Mouse (Mus musculus) frontal cortex, postnatal 36 days (tissue): ENCODE data around the gene Nsd1.

Source experiments
- DNase-seq, 2 experiments: peaks; one replicate each; pipeline ENCODE4 v3.0.0; 2022; ENCODE audit warnings: low spot score in 2 of 2

Gene Nsd1

GRCm38 (mm10) chr13:55329109-55329682 lies 119.6 kb downstream of the Nsd1 start:
- DNase-seq, result no peak

GRCm38 (mm10) chr13:55329683-55330566 lies 120.3 kb downstream of the Nsd1 start, which contains the start of gene Mxd3:
TSS of gene Mxd3 (minus strand) at chr13:55329823.
- DNase-seq, result peak; percentile 77 to 84

GRCm38 (mm10) chr13:55330567-55331400 lies 121.2 kb downstream of the Nsd1 start:
- no peak for DNase-seq

GRCm38 (mm10) chr13:55332331-55332730 lies 122.7 kb downstream of the Nsd1 start:
- DNase-seq, result no peak

- no peak for DNase-seq
Observed at GRCm38 (mm10) chr13:55335701-55336100, 126.1 kb downstream of the Nsd1 start.

- no peak for DNase-seq
Observed at GRCm38 (mm10) chr13:55337341-55337975, 127.9 kb downstream of the Nsd1 start.

GRCm38 (mm10) chr13:55338131-55339054 lies 128.8 kb downstream of the Nsd1 start:
- DNase-seq, result no peak

GRCm38 (mm10) chr13:55339259-55339658 lies 129.7 kb downstream of the Nsd1 start:
- no peak for DNase-seq

GRCm38 (mm10) chr13:55342469-55342868 lies 132.9 kb downstream of the Nsd1 start:
- no peak for DNase-seq

GRCm38 (mm10) chr13:55344286-55344685 lies 134.7 kb downstream of the Nsd1 start:
- peak in 1 of 2 experiments; percentile 68 for DNase-seq

- DNase-seq, result no peak
Observed at GRCm38 (mm10) chr13:55346745-55347144, 137.2 kb downstream of the Nsd1 start.

- no peak for DNase-seq
Observed at GRCm38 (mm10) chr13:55361145-55361544, 151.6 kb downstream of the Nsd1 start.

- no peak for DNase-seq
Observed at GRCm38 (mm10) chr13:55361974-55362452, 152.4 kb downstream of the Nsd1 start.

GRCm38 (mm10) chr13:55362453-55363060 lies 153.0 kb downstream of the Nsd1 start, which contains the start of gene Lman2:
TSS of gene Lman2 (minus strand) at chr13:55362783.
- peak; percentile 97 to 99 for DNase-seq
